Mouse (Mus musculus) cerebellum, postnatal 25 days (tissue): ENCODE results near the gene Nfix.

Source experiments
- DNase-seq, 2 experiments: peaks; one replicate each; pipeline ENCODE4 v3.0.0; 2021; ENCODE audit warnings: mixed read lengths in 2 of 2

The Nfix gene

DNA sequence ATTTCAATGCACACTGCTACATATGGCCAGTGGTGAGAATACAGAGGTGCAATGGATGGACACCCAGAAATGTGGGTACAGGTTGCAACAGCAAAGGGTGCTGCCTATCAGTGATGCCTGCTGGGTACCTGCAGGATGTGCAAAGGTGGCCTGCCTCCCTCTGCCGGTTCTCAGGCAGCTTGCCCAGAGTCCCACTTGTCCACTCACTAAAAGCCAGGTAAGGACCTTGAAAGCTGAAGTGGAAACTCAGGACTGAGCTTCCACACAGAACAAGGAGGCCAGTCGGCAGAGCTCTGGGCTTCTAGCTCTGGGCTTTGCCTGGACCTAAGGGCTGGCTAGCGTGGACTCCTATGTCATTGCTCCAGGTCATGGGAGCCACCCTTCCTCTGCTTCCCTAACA lies 88.8 kb downstream of the Nfix start:
- no peak for DNase-seq

DNA sequence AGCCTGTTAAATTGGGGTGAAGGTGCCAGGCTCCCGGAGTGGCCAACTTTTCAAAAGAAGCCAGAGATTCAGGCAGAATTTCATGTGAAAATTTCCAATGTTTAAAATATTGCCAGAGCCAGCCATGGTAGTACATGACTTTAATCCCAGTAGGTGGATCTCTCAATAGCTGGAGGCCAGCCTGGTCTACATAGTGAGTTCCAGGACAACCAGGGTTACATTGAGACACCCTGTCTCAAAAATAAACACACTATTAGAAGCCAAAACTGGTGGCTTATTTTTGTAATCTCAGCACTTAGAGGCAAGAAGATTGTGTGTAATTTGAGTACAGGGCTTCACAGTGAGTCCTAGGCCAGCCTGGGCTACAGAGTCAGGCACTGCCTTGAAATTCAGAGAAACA lies 90.2 kb downstream of the Nfix start:
- no peak for DNase-seq

DNA sequence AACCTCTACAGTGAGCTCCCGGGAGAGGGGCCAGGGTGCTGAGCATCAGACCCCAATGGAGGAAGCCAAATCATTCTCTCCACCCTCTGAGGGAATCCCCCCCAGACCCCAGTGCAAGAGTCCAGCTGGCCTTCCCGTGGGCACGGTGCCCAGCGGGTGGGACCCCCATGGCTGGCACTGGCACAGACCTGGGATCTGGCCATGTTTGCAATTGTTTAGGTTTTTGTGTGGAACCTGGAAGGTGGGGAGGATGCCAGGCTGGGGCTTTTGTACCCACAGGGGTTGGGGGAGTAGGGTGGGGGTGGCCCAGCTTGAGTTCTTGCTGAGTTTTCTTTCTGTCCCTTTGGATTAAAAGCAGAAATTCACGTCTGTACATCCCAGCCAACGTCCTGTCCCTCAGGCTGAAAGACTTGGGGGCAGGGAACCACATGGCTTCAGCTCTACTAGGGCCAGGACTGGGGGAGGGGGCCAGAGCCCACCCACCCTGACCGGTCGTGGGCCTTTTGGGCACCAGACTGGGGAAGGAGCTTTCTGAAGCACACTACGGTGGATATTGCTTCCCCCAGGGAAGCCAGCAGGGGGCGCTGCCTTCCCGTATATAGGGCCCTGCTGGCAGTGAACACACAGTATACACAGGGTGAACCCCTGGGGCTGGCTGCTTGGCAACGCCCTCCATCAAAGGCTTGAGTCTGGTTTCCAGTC lies 91.2 kb downstream of the Nfix start:
- DNase-seq, result peak; percentile 91 to 94

DNA sequence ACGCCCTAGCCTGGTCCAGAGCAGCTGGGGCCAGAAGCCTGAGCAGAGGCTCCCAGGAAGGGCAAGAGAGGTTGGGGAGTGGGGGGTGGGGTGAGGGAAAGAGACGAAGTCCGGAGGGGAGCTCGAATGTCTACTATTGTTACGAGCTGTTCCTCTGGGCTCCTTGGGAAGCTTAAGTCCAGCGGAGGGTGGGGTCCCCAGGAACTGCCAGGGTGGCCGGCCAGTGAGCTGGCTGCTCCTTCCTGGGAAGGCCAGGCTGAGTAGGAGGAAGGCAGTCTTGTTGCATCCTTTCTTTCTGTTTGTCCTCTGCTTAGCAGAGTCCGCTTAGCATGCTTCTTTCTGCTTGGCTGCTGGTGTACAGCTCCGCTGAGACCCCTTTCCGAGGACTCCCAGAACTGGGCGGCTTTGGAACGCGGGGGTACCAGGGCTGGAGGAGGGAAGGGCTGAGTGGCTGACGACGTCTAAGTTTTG lies 92.0 kb downstream of the Nfix start:
- peak; percentile 16 to 23 for DNase-seq

DNA sequence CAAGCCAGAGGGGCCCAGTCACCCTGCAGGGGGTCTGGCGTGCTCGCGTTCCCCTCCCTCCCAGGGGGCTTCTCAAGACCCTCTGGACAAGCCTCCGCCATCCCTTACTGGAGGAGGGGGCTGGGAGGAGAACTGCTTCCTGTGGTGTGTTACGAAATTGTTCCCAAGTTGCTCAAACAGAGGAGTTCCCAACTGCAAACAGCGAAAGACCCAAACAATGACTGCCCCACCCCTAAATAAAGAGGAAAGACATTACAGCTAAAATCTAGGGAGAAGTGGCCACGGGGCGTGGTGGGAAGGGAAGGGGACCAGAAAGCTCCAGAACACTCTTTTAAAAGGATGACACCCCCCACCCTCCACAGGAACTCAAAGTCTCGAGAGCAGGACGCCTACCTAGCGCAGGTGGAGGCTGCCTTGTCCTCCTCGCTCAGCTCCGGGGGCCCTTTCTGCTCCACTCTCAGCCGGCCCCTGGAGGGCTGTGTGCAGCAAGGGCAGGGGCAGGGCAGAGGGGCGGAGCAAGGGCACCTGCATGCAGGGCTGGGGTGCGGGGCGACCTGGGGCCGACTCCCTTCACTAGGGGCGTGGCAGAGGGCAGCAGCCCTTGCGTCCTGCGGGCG lies 92.8 kb downstream of the Nfix start:
- peak; percentile 33 to 47 for DNase-seq

DNA sequence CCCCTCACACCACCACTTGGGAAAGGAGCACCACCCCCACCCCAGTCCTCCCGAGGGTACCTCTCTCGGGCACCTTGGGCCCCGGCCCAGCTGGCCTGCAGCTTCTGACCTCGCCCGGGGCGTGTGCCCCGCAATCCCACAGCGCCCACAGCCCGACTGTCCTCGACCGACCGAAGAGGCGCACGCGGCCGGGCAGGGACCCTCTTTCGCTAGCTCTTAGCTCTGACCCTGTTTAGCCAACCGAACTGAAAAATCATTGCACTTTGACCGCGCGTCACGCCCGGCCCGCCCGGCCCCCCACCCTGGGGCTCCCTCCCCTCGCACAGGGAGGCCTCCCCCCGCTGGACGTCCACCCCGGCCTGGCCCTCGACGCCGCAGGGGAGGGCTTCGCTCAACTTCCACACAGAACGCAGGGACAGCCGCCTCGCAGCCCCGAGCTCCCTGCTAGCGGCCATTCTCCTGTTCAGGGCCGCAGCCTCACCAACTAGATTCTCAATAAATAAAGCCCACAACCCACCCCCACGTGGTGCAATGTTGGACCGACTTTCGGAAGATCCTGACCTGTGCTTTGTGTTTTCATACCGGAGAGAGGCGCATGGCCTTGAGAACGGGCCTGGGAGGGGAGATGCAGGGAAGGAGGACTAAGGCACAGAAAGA lies 93.4 kb downstream of the Nfix start:
- DNase-seq, result peak in 1 of 2 experiments; percentile 45

DNA sequence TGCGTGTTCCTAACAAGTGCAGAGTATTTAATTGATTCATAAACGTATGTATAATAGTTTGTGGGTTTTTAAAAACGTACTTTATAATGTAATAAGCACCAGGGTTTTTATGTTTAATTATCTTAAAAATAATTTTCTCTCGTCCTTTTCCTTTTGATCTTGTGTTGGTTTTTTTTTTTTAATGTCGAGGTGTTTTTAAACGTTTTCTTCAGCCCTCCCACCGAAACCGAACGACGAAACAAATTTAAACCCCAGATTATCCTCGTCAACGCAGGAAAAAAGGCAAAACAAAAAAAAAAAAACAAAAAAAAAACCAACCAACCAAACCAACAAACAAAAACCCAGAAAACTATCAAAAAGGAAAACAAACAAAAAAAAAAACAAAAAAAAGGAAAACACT lies 94.2 kb downstream of the Nfix start:
- no peak for DNase-seq

DNA sequence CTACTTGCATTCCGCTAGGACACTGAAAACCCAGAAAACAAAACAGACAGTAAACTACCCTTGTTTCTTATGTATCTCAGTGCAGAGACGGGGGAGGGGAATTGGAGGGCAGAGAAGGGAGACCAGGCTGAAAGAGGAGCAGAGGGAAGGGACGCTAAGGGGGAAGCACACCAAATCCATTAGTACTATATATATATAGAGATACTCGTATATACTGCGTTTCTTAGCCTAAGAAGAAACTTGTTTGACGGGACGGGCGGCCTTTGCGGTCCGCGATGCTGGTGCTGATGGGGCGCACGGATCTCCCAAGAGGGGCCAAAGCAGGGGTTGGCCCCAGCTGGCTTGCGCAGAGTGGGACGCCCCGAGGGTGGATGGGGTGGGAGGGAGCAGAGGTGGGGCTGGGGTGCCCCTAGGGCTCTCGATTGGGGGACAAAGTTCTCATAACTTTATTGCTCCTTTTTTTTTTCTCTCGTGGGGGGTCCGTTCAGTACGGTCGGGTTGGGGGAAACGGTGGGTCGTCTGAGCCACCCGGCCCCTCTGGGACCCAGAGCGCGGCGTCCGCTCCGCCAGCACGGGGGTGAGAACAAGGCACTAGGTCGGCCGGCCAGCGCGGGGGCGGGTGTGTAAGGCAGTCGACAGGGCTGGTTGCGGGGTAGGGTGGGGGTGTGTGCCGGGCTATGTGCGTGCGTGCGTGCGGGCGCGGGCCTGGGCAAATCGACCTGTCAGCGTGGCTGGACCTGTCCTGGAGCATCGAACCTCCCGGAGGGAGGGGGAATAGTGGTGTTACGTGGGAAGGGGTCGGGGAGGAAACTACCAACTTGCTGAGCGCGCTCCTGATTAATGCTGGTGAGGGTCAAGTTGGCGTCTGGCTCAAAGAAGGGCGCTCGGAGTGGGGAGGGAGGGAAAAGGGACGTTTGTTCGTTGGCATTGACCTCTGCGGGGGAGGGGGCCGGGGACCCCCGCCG lies 95.0 kb downstream of the Nfix start:
- DNase-seq, result peak; percentile 55 to 62

DNA sequence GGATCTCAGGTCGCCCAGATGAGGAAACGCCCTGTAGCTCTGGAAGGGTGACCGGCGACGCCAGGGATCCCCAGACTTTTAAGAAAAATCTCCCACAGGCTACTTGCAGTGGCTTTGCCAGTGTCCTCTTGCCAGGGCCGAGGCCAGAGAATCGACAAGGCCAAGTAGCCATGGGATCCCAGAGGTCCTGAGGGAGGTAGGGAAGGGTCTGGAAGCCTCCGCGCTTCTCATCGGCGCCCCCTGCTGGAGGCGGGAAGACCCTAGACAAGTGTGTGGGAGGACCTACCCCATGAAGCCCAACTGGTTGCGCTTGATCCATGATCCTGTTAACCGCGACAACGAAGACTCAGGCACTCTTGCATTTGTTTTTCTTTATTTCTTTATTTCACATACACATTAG lies 95.8 kb downstream of the Nfix start:
- DNase-seq, result peak; percentile 63 to 81

DNA sequence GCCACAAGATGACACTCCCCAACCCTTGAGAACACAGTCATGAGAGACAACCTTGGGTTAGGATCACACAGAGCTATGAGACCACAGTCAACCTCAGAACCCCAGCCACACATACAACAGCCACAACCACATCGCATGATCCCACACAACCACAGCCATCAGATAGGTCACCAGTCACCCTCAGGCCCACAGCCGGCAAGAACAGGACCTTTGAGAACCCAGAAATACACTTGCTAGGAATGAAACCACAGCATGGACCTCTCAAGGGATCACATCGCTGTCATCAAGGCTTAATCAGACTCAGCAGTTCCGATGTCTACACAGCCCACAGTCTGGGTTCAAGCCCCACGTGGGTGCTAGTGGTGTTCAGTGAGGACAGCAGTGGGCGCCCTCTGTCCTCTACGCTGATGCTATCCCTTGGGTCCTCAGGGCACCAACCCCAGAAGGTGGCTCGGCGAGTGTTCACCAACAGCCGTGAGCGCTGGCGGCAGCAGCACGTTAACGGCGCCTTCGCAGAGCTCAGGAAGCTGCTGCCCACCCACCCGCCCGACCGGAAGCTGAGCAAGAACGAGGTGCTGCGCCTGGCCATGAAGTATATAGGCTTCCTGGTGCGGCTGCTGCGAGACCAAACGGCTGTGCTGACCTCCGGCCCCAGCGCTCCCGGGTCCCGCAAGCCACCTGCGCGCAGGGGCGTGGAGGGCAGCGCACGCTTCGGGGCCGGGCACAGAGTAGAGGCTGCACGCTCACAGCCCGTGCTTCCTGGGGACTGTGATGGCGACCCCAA lies 96.5 kb downstream of the Nfix start:
- DNase-seq, result peak; percentile 23 to 39

DNA sequence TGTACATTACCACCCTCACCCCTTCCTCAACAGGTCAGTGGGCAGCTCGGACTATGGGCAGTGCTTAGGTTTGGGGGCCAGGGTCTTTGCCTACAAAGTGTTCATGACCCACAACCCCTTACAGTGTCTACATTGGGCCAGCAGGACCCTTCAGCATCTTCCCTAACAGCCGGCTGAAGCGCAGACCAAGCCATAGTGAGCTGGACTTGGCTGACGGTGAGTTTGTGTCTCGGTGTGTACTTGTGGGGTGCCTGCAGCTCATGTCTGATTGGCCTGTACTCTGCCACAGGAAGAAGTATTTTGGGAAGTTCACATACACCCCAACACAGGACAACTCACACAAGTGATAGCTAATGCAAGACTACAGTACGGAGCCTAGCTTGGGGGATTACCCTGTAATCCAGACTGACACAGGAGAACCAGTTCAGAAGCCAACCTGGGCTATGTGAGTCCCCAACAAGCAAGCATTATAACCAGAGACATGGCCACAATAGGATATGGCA lies 97.1 kb downstream of the Nfix start:
- DNase-seq, result peak; percentile 11 to 17

DNA sequence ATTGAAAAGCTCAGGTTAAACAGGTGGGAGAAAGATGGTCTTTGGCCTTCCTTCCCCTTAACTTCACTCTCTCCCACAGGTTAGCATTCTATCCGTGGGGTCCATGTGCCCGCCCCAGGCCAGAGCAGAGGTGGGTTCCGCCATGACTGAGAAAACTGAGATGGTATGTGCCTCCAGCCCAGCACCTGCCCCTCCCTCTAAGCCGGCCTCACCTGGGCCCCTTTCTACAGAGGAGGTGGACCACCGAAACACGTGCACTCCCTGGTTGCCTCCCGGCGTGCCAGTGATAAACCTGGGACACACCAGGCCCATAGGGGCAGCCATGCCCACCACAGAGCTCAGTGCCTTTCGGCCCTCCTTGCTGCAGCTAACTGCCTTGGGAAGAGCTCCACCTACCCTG lies 97.6 kb downstream of the Nfix start:
- peak in 1 of 2 experiments; percentile 15 for DNase-seq

DNA sequence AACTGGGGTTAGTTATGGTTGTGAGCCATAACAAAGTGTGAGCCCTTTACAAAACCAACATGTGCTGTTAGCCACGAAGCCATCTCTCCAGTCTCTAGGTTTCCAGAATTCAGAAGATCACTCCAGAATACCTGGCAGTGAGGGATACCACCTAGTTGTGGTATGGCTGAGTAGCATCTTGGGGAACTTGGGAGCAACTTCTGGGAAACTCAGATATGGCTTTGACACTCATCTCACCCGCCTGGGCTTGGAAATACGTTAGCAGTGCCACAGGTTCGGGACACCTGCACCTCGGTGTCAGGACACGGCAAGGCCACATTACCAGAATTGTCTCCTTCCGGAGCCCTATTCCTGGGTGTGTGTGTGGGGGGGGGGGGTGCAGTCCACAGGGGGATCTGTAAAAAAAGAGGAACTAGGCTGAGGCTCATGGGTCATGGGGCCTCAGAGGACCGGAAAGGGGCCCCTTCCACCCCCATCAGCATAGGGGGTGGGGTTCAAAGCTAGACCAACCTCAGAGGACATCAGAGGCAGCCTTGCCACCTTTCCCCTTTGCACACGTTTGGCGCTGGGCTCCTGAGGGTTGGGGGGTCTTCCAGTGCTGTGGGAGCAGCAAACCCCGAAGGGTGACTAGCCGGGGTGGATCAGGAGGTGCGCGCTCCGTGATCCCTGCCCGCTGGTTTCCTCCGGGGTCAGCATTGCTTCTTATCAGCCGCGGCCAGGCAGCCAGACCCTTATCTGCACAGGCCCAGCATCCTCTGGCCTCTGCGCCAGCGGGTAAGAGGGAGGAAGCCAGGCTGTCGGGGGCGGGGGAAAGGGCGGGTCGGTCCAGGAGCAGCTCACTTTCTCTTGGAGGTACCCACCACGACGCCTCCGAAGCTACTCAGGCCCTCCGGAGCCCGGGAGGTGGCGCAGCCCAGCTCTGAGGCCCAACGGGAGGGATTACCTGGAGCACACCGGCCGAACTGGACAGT lies 98.9 kb downstream of the Nfix start, which contains the start of gene Lyl1:
TSS of gene Lyl1 (plus strand) at position 517 of the 971 bp plus-strand sequence.
- peak; percentile 29 to 40 for DNase-seq

DNA sequence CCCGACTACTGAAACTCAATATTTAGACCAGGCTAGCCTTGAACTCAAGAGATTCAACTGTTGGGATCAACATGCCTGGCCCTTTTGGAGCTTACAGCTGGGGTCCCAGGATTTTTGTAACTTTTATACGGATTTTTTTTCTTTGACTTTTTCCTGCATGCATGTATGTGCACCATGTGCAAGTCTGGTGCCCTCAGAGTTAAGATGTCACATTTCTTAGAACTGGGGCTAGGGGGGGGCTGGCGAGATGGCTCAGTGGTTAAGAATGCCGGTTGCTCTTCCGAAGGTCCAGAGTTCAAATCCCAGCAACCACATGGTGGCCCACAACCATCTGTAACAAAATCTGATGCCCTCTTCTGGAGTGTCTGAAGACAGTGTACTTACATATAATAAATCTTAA lies 99.6 kb downstream of the Nfix start:
- peak in 1 of 2 experiments; percentile 15 for DNase-seq

DNA sequence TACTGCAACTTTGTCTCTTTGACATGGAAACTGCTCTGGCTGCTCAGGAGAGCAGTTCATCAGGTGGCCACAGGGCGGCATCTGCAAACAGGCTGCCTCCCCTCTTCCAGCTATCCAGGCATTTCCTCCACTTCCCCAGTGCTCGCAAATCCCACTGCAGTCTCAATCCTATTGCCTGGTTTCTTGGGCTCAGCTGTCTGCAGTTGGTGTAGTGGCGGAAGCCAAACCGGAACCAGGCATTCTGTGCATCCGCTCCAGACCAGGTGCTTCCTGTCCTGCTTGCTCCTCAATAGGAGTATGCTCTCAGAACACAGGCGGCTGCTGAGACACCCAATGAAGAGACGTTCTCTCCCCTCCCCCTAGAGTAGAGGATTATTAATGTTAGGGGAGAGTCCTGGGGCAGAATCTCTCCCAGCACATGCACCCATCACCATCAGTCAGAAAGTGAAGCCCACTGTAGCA lies 100.3 kb downstream of the Nfix start:
- DNase-seq, result peak; percentile 76 to 81

DNA sequence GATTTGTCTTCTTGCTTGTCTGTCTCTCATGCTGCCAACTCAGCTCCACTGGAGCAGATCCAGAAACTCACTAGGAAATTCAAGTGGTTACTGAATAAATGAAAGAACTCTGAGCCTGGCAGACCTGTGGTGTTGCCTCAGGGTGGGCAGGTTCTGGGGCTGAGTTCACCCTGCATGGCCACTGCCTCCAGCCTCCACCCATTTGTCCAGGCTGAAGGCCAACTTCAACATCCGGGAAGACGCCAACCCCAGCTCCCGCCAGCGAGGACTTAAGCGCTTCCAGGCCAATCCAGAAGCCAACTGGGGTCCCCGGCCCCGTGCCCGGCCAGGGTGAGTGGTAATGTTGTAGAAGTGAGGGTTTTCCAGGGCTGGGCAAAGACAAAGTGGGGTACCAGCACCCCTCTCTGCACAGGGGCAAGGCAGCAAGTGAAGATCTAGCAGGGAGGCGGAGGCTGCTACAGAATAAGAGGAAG lies 101.2 kb downstream of the Nfix start:
- peak; percentile 56 to 57 for DNase-seq

DNA sequence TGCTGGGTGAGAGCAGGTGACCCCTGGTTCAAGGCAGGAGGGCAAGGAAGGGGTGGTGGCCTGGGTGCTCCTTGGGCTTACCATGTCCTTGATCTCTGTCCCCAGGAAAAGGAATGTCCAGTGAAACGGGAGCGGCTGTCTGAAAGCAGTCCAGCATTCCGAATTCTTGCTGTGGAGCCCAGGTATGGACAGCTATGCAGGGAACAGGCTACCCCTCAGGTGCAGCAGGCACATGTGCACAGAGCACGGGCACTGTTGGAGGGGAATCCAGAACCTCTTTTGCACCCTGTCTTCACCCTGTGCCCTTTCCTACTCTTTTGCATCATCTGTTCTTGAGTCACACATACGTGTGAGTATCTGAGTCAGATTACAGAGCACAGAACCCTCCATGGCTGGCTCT lies 101.9 kb downstream of the Nfix start:
- peak in 1 of 2 experiments; percentile 11 for DNase-seq

DNA sequence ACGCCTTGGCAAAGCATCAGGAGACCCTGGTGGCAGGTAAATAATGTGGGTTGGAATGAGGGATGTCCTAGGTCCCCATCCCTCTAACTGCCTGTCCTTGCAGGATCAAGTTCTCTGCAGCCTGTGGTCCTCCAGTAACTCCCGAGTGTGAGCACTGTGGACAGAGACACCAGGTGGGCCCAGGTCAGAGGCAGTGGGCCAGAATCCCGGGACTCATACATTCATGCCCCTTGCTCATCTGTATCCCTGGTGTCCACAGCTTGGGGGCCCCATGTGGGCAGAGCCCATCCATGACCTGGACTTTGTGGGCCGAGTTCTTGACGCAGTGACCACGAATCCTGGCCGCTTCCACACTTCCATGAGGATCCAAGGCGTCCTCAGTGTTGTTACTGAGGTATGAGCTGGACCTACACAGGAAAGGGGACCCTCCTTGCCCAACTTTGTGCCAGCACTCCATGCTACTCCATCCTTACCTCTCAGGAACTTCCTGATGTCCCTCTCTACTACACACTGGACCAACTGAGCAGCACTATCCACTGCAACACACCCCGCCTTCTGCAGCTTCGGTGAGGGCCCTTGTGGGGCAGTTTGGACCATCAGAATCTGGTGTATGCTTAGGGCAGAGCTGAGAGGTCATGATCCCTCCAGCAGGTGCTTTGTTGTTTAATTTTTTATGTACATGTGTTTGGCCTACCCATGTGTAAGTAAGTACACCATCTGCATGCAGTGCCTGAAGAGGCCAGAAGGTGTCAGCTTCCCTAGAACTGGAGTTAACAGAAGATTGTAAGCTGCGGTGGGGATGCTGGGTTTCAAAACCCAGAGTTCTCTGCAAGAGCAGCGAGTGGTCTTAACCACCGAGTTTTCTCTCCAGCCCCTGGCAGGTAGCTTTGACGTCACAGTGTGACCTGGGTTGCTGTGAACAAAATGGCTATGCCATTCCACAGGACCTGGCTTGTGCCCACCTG lies 102.7 kb downstream of the Nfix start:
- peak; percentile 60 to 74 for DNase-seq

DNA sequence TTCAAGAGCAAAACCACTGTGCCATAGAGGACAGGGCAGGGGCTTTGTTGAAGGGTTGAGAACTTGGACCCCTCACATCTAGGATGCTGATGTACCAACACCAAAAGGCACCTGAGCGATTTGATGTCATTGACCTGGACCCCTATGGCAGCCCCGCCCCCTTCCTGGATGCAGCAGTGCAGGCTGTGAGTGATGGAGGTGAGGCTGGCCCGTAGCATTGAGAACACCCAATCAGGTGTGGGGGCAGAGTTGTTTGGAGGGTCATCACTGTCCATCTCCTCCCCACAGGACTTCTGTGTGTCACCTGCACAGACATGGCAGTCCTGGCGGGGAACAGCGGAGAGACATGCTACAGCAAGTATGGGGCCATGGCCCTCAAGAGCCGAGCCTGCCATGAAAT lies 105.0 kb downstream of the Nfix start:
- DNase-seq, result peak in 1 of 2 experiments; percentile 18
